Mouse (Mus musculus): ENCODE measurements at regions not wholly inside any gene's neighbourhood (a gene's known extent, or its start where the extent isn't known, plus 50 kb on each side); places are given as distances from the start of the nearest gene placed in this dataset.

DNA sequence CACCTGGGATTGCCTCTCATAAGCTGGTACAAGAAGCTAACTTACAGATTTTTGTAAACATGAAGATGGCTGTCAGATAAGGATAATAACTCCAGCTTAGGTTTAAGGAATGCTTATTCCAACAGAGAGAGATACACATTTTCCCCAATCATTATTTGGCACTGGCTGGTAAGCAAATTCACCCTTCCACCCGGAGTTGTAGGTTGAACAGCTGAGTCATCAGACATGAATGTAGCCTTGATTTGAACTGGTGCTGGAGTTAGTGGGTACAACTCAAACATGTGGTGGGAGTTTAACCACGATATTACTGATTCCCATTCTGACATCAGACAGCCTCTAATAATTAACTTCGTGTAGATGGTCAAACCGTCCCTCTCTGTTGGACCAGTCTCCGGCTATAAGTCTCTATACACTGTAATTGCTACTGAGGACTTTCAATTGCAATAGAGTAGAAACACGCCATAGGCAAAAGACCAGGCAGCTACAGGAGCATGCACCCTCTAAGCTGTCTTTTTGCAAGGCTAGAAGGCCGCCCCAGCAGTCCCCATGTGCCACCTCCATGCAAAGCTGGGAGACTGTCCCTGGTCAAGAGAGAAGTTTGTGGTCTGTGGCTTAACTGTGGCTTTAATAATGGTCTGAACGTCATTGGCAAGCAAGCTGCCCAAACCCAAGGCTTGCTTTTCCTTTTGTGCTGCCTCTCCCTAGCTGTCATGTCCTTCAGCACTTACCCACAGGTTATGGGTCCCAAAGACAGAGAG lies 868.4 kb downstream of the Zfp704 start:
- H3K9ac ChIP-seq (ENCODE audit: control insufficient read depth, low read depth, low read length, poor library complexity, severe bottlenecking), result no peak overlapping the region
- no peak overlapping the region for H3K4me3 ChIP-seq (ENCODE audit: control insufficient read depth in 1 of 2, insufficient read depth in 1 of 2, low read depth in 2 of 2, low read length in 2 of 2)

GRCm38 (mm10) chr3:8740710-8741109 lies 869.2 kb downstream of the Zfp704 start:
- DNase-seq (ENCODE audit: low read depth, low spot score), result no peak
- no peak overlapping the region for H3K4me3 ChIP-seq (ENCODE audit: control insufficient read depth in 1 of 2, insufficient read depth in 1 of 2, low read depth in 2 of 2, low read length in 2 of 2)
- no peaks in the 10 kb centered on the region for H3K9me3 ChIP-seq (replicated peaks; ENCODE audit: insufficient read depth, low read length)
- H3K4me1 ChIP-seq (ENCODE audit: control insufficient read depth in 1 of 2, insufficient read depth in 2 of 2, low read length in 2 of 2), result no peaks in the 10 kb centered on the region
- H3K36me3 ChIP-seq (ENCODE audit: control insufficient read depth in 1 of 2, insufficient read depth in 2 of 2, low read length in 2 of 2), result no peaks in the 10 kb centered on the region
- TF ChIP-seq HCFC1 (IDR thresholded peaks at IDR 0.05; ENCODE audit: low read depth, low read length) (no peak), ZC3H11A (IDR thresholded peaks at IDR 0.05; ENCODE audit: low read depth, low read length) (no peak), POLR2A (IDR thresholded peaks at IDR 0.05; ENCODE audit: control insufficient read depth in 1 of 2, insufficient read depth in 1 of 2, low read depth in 1 of 2, low read length in 2 of 2, poor library complexity in 1 of 2) (no peak), RAD21 (IDR thresholded peaks at IDR 0.05; ENCODE audit: low read depth, low read length) (no peak), ZNF384 (IDR thresholded peaks at IDR 0.05; ENCODE audit: low read depth, low read length) (no peak), MYB (IDR thresholded peaks at IDR 0.05; ENCODE audit: low read depth, low read length) (no peak), ZKSCAN1 (IDR thresholded peaks at IDR 0.05; ENCODE audit: low read depth, low read length) (no peak), E2F4 (IDR thresholded peaks at IDR 0.05; ENCODE audit: borderline replicate concordance, low read depth, low read length) (no peak), BHLHE40 (IDR thresholded peaks at IDR 0.05; ENCODE audit: borderline replicate concordance, low read depth, low read length) (no peak), ETS1 (IDR thresholded peaks at IDR 0.05; ENCODE audit: low read depth, low read length) (no peak), MYC (IDR thresholded peaks at IDR 0.05; ENCODE audit: low read depth, low read length) (no peak), TCF12 (IDR thresholded peaks at IDR 0.05; ENCODE audit: low read depth, low read length) (no peak), SMC3 (IDR thresholded peaks at IDR 0.05; ENCODE audit: low read depth, low read length) (no peak), UBTF (IDR thresholded peaks at IDR 0.05; ENCODE audit: borderline replicate concordance, insufficient read depth, low read depth, low read length) (no peak), MAFK (IDR thresholded peaks at IDR 0.05; ENCODE audit: borderline replicate concordance, low read depth, low read length) (no peak), EP300 (IDR thresholded peaks at IDR 0.05; ENCODE audit: low read depth in 1 of 2, low read length in 2 of 2) (no peak)
- H3K27ac ChIP-seq (ENCODE audit: control insufficient read depth, low read depth, low read length), result no peak overlapping the region
- H3K27me3 ChIP-seq (ENCODE audit: control insufficient read depth in 1 of 2, insufficient read depth in 2 of 2, low read length in 2 of 2), result no peaks in the 10 kb centered on the region
- H3K79me2 ChIP-seq (ENCODE audit: control insufficient read depth, insufficient read depth, low read length, poor library complexity), result no peaks in the 10 kb centered on the region
- H3K9ac ChIP-seq (ENCODE audit: control insufficient read depth, low read depth, low read length, poor library complexity, severe bottlenecking), result no peak overlapping the region

More for the DNA sequence above, 868.4 kb downstream of the Zfp704 start:
- TF ChIP-seq ZMIZ1 (IDR thresholded peaks at IDR 0.05; ENCODE audit: low read depth, low read length), result no peak
- TF ChIP-seq RCOR1 (IDR thresholded peaks at IDR 0.05; ENCODE audit: low read depth, low read length), result no peak
- no peak for TF ChIP-seq EP300 (IDR thresholded peaks at IDR 0.05; ENCODE audit: low read depth in 1 of 2, low read length in 2 of 2)
- TF ChIP-seq CTCF (IDR thresholded peaks at IDR 0.05 in 2 of 3, conservative IDR thresholded peaks at IDR 0.05 in 1 of 3; ENCODE audit: control insufficient read depth in 1 of 3, insufficient read depth in 1 of 3, low read depth in 2 of 3, low read length in 3 of 3, poor library complexity in 1 of 3, severe bottlenecking in 1 of 3), result no peak
- TF ChIP-seq JUND (IDR thresholded peaks at IDR 0.05; ENCODE audit: low read depth, low read length), result no peak
- no peak for TF ChIP-seq MXI1 (IDR thresholded peaks at IDR 0.05; ENCODE audit: low read depth, low read length)
- TF ChIP-seq NELFE (IDR thresholded peaks at IDR 0.05; ENCODE audit: low read depth, low read length), result no peak
- TF ChIP-seq SMC3 (IDR thresholded peaks at IDR 0.05; ENCODE audit: low read depth, low read length), result no peak
- no peak for TF ChIP-seq ZKSCAN1 (IDR thresholded peaks at IDR 0.05; ENCODE audit: low read depth, low read length)
- TF ChIP-seq ETS1 (IDR thresholded peaks at IDR 0.05; ENCODE audit: low read depth, low read length), result no peak
- TF ChIP-seq NRF1 (IDR thresholded peaks at IDR 0.05; ENCODE audit: insufficient read depth, low read depth, low read length, poor library complexity, severe bottlenecking), result no peak
- no peak for TF ChIP-seq CHD2 (IDR thresholded peaks at IDR 0.05; ENCODE audit: low read length)
- no peak for TF ChIP-seq GATA1 (IDR thresholded peaks at IDR 0.05; ENCODE audit: low read depth, low read length)
- TF ChIP-seq MYB (IDR thresholded peaks at IDR 0.05; ENCODE audit: low read depth, low read length), result no peak
- no peak for TF ChIP-seq RAD21 (IDR thresholded peaks at IDR 0.05; ENCODE audit: low read depth, low read length)
- Histone ChIP-seq H3K36me3 (ENCODE audit: control insufficient read depth in 1 of 2, insufficient read depth in 2 of 2, low read length in 2 of 2) (peaks cover 0 to 4% of the 10 kb centered on the region in 2 experiments; a peak in 2 of 4 replicates), H3K79me2 (ENCODE audit: control insufficient read depth, insufficient read depth, low read length, poor library complexity) (no peaks in the 10 kb centered on the region), H3K4me1 (ENCODE audit: control insufficient read depth in 1 of 2, insufficient read depth in 2 of 2, low read length in 2 of 2) (peaks cover 3 to 5% of the 10 kb centered on the region in 2 experiments; a peak in 1 of 4 replicates), H3K27me3 (ENCODE audit: control insufficient read depth in 1 of 2, insufficient read depth in 2 of 2, low read length in 2 of 2) (no peaks in the 10 kb centered on the region), H3K27ac (ENCODE audit: control insufficient read depth, low read depth, low read length) (no peak overlapping the region), H3K9me3 (replicated peaks; ENCODE audit: insufficient read depth, low read length) (no peaks in the 10 kb centered on the region)
- DNase-seq (ENCODE audit: low read depth, low spot score), result no peak

Measured in MEL (cell line).